Mouse (Mus musculus) ES-Bruce4 (cell line): ENCODE measurements around the gene Fbxo21.

Experiments used
- CTCF ChIP-seq: IDR thresholded peaks from one replicate; pipeline ENCODE4 v1.8.1; 2011; ENCODE audit warnings: low read depth, low read length
- EP300 ChIP-seq: IDR thresholded peaks from 2 replicates; pipeline ENCODE4 v1.6.1; 2011; ENCODE audit warnings: low read depth, low read length; ENCODE audit not compliant: insufficient read depth
- POLR2A ChIP-seq: IDR thresholded peaks from one replicate; pipeline ENCODE4 v1.8.1; 2011; ENCODE audit warnings: low read length; ENCODE audit not compliant: insufficient read depth

DNA sequence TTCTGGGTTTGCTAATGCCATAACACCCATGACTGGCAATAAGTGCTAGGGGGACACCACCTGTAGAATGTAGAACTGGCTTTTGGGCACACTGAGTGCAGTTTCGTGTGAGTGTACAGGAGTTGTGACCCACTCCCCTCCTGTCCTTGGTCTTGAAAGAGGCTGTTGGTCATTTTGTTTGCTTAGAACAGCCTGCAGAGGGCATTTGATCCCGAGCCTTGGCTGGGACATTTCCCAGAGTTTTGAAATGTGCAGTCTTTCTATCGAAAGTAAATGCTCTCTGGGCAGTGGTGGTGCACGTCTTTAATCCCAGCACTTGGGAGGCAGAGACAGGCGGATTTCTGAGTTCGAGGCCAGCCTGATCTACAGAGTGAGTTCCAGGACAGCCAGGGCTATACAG lies 19.4 kb downstream of the Fbxo21 start:
- TF ChIP-seq CTCF (no peak), POLR2A (no peak), EP300 (no peak)
